Mouse (Mus musculus): Measurements from ENCODE around the gene Eef2k.

GRCm38 (mm10) chr7:120874764-120875539, 32.3 kb downstream of the Eef2k start:
- no peak for TF ChIP-seq CTCF (IDR thresholded peaks at IDR 0.05; ENCODE audit: low read depth, low read length)
- TF ChIP-seq EP300 (IDR thresholded peaks at IDR 0.05; ENCODE audit: insufficient read depth, low read depth, low read length): no peak
- no peak for TF ChIP-seq POLR2A (IDR thresholded peaks at IDR 0.05; ENCODE audit: insufficient read depth, low read length)
